Mouse (Mus musculus) forebrain, postnatal 0 days (tissue): ENCODE measurements around the gene Aff4. TPM values are rescaled to one million over a fixed set of nuclear protein-coding genes. Genes with fewer than 3 reads are reported as not detected.

Experiments
- ATAC-seq: fragments of 200-750 bp; cut with Nextera tagmentation; 2 replicates; pipeline ENCODE4 v1.8.0; 2017; ENCODE audit warnings: mild to moderate bottlenecking, moderate library complexity
- DNase-seq: peaks from one replicate; pipeline ENCODE4 v3.0.0-alpha.2; 2015
- H3K27ac ChIP-seq: fragments of 300-500 bp; sonication (generic); 2 replicates; pipeline ENCODE4 v1.5.1; 2014; ENCODE audit warnings: low read depth, mild to moderate bottlenecking, antibody characterized with exemption, low read length, moderate library complexity, mixed read lengths
- H3K27me3 ChIP-seq: fragments of 300-500 bp; sonication (generic); 2 replicates; pipeline ENCODE4 v1.6.1; 2014; ENCODE audit warnings: mild to moderate bottlenecking, low read length, mixed read lengths; ENCODE audit not compliant: insufficient read depth
- H3K36me3 ChIP-seq: fragments of 300-500 bp; sonication (generic); 2 replicates; pipeline ENCODE4 v1.6.1; 2014; ENCODE audit warnings: mild to moderate bottlenecking, moderate library complexity; ENCODE audit not compliant: insufficient read depth
- H3K4me1 ChIP-seq: fragments of 300-500 bp; sonication (generic); 2 replicates; pipeline ENCODE4 v1.6.1; 2014; ENCODE audit warnings: antibody characterized with exemption; ENCODE audit not compliant: insufficient read depth
- H3K4me2 ChIP-seq: fragments of 300-500 bp; sonication (generic); 2 replicates; pipeline ENCODE4 v1.6.1; 2014; ENCODE audit warnings: low read depth, mild to moderate bottlenecking, moderate library complexity
- H3K4me3 ChIP-seq: fragments of 300-500 bp; sonication (generic); 2 replicates; pipeline ENCODE4 v1.5.1; 2014; ENCODE audit warnings: low read depth, low read length, mixed read lengths
- H3K9ac ChIP-seq: fragments of 300-500 bp; sonication (generic); 2 replicates; pipeline ENCODE4 v1.6.1; 2014; ENCODE audit warnings: mild to moderate bottlenecking
- H3K9me3 ChIP-seq: fragments of 300-500 bp; sonication (generic); 2 replicates; pipeline ENCODE4 v1.6.1; 2016; ENCODE audit warnings: low read length
- CTCF ChIP-seq: sonication (generic); IDR thresholded peaks from 2 replicates; pipeline ENCODE4 v1.5.1; 2016; ENCODE audit warnings: antibody characterized with exemption, control low read depth, low read depth
- WGBS: fragments of 180-500 bp; shearing (Covaris S2); extraction: QIAGEN DNeasy Blood & Tissue Kit; methylation state at CpG from one replicate; pipeline ENCODE4 v1.1.7; 2014; 5-methylcytosine and 5-hydroxymethylcytosine counted together
- polyA plus RNA-seq: library from polyadenylated mRNA; unstranded; fragments of >200 nt; fragmentation: Nextera tagmentation; extraction: Ambion mirVana; gene quantifications from 2 replicates; pipeline ENCODE4 v1.2.1, GENCODE M21; 2015
- total RNA-seq: library from RNA; depleted of rRNA; stranded (reverse); fragments of >200 nt; gene quantifications from 2 replicates; pipeline ENCODE4 v1.2.3, GENCODE M21; 2014; rRNA removed

Aff4 gene
- total RNA-seq (110 and 147 TPM in 2 replicates), polyA plus RNA-seq (67.0 and 98.5 TPM in 2 replicates)

DNA sequence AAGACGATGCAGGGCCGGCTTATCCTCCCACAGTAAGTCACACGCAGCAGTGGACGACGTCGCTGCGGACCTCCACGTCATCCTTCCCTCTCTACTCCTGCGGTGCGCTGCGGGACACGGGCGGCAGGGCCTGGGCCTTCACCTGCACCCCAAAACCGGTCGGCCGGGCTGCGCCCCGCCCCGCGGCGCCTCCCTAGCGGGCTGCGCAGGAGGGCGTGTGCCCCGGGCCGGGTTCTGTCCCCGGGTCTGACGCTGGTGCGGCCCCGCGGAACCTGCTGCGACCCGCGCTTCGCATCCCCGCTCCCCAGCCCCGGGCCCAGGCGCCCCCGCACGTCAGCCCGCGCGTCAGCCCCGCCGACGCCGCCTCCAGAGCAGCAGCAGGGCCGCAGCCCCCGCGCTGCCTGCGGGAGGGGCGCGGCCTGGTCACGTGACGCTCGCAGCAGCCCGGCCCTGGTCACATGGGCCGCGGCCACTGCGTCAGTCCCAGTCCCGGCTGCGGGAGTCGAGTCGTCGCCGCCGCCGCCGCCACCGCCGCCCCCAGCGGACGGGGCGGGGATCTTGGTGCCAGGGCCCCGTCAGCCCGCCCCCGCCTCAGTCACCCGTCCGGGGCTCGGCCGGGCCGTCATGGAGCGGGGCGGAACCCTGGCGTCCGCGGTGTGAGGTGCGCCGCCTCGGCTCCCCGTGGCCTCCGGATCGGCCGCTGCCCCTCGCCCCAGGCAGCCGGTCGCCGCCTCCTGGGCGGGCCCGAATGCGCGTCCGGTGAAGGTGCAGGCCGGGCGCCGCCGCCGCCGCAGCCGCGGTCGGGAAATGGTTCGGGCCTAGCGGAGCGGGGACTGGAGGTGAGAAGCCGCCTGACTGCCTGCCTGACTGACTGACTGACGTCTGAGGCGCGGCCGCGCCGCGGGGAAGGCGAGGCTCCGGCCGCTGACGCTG lies at the start of gene Aff4:
TSS of gene Aff4 (plus strand) at position 543 of the 933 bp plus-strand sequence.
- DNase-seq (peak; percentile 96), ATAC-seq (peak; percentile 96)
- peak within 1 kb of the TSS; percentile 99 for H3K27ac ChIP-seq
- H3K4me3 ChIP-seq = peak within 1 kb of the TSS; percentile 98
- TF ChIP-seq CTCF = peak; percentile 1; the same call in 1 of the 2 replicates
- H3K9me3 ChIP-seq = no peaks in the 10 kb centered on the region
- no peaks in the 10 kb centered on the region for H3K36me3 ChIP-seq
- 2% methylated on average over 103 of the region's 127 CpGs for WGBS
- peaks cover 7% of the 10 kb centered on the region; the same call in 1 of the 2 replicates for H3K4me1 ChIP-seq
- no peaks in the 10 kb centered on the region for H3K27me3 ChIP-seq
- peak within 1 kb of the TSS; percentile 60 for H3K4me2 ChIP-seq
- H3K9ac ChIP-seq = peak within 1 kb of the TSS; percentile 100

DNA sequence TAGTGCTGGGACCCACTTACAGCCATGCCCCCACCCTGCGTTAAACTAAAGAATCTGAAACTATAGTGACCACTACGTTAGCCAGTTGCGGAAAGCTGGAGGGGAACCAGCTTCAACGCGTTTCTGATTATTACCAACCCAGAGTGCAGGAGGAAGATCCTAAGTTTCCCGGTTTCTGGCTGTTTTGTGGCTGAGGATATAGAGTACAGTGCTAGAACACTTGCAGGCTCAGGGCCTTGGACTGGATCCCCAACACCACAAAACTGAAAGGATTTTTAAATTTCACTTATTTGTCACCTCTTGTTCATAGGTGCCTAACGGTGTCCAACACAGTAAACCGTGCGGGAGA lies 49.5 kb upstream of the Aff4 start:
- Histone ChIP-seq H3K9ac (peak overlapping the region; percentile 56), H3K36me3 (no peaks in the 10 kb centered on the region), H3K4me2 (peak overlapping the region; percentile 65), H3K4me3 (peak overlapping the region; percentile 98), H3K27me3 (no peaks in the 10 kb centered on the region), H3K9me3 (no peaks in the 10 kb centered on the region), H3K4me1 (peaks cover 13% of the 10 kb centered on the region; the same call in 1 of the 2 replicates), H3K27ac (peak overlapping the region; percentile 97)
- whole genome bisulfite sequencing = 55% methylated on average over 9 of the region's 9 CpGs
- no peak for TF ChIP-seq CTCF
- ATAC-seq (no peak), DNase-seq (no peak)

DNA sequence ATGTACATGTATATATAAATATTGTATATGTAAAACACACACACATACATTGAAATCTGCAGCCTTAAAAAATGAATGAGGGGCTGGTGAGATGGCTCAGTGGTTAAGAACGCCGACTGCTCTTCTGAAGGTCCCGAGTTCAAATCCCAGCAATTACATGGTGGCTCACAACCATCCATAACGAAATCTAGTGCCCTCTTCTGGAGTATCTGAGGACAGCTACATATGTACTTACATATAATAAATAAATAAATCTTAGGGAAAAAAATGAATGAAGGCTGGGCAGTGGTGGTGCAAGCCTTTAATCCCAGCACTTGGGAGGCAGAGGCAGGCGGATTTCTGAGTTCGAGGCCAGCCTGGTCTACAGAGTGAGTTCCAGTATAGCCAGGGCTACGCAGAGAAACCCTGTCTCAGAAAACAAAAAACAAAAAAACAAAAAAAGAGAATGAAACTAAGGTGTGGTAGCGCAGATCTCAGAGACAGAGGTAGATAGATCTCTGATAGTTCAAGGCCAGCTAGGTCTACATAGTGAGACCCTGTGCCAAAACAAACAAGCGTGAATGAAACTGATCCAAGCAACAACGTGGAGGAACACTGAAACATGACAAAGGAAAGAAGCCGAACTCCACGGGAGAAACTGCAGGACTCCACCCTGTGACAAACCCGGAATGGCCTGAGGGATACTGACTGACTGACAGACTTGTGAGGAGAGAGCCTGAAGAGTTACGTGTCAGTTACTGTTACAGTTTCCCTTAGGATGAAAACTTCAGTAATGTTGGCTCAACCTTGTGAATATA lies 46.4 kb upstream of the Aff4 start:
- Histone ChIP-seq H3K9me3 (no peaks in the 10 kb centered on the region), H3K36me3 (no peaks in the 10 kb centered on the region), H3K4me3 (no peak overlapping the region), H3K4me2 (no peak overlapping the region), H3K27me3 (no peaks in the 10 kb centered on the region), H3K4me1 (peaks cover 7% of the 10 kb centered on the region; the same call in 1 of the 2 replicates), H3K9ac (no peak overlapping the region), H3K27ac (no peak overlapping the region)
- WGBS = 87% methylated on average over 14 of the region's 14 CpGs
- DNase-seq (no peak), ATAC-seq (no peak)
- no peak for TF ChIP-seq CTCF

DNA sequence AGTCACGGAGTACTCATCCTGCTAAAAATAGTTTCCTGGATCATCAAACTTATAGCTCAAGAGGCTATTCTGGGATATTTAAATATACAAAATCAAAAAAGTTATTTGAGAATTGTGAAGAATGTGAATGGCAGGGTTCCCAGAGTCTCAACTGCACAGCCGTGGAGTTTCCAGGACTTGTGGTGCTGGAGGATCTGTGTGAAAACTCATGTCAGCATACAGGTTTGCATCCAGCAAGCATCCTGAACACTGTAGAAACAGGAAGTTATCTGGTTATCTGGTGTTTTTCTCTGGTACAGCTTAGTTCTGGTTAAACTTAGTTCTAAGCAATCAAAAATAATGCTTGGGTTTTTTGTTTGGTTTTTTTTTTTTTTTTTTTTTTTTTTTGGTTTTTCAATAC lies 43.7 kb upstream of the Aff4 start:
- no peaks in the 10 kb centered on the region for H3K36me3 ChIP-seq
- peak; percentile 27 for DNase-seq
- no peak for TF ChIP-seq CTCF
- no peak for ATAC-seq
- no peak overlapping the region for H3K9ac ChIP-seq
- H3K9me3 ChIP-seq = no peaks in the 10 kb centered on the region
- no peaks in the 10 kb centered on the region for H3K4me1 ChIP-seq
- H3K4me3 ChIP-seq = no peak overlapping the region
- H3K27ac ChIP-seq = no peak overlapping the region
- 80% methylated on average over 2 of the region's 2 CpGs for WGBS
- no peak overlapping the region for H3K4me2 ChIP-seq
- no peaks in the 10 kb centered on the region for H3K27me3 ChIP-seq

DNA sequence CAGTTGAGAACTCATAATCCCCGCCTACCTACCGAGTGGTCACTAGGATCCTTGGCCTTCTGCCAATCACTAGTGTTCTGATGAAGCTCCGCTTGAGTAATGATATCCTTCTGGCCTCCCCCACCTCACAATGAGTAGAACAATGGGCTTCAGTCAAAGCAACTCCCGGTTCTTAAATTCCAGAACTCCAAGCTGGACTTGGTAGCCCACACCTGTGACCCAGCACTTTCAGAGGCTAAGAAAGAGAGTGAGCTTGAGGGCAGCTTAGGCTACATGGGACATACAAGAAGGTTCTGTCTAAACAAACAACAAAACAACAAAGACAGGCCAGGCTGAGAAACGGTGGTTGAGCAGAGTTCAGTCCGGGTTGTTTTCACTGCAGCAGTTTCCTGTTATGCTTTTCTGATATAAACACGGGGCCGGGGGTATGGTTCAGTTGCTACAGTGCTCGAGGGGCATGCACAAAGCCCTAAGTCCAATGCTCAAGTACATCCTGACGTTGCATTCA lies 43.0 kb upstream of the Aff4 start:
- Histone ChIP-seq H3K4me1 (no peaks in the 10 kb centered on the region), H3K27me3 (no peaks in the 10 kb centered on the region), H3K27ac (no peak overlapping the region), H3K9ac (no peak overlapping the region), H3K9me3 (no peaks in the 10 kb centered on the region), H3K4me2 (no peak overlapping the region), H3K36me3 (no peaks in the 10 kb centered on the region), H3K4me3 (no peak overlapping the region)
- ATAC-seq (no peak), DNase-seq (no peak)
- no peak for TF ChIP-seq CTCF
- WGBS = 69% methylated on average over 10 of the region's 10 CpGs

DNA sequence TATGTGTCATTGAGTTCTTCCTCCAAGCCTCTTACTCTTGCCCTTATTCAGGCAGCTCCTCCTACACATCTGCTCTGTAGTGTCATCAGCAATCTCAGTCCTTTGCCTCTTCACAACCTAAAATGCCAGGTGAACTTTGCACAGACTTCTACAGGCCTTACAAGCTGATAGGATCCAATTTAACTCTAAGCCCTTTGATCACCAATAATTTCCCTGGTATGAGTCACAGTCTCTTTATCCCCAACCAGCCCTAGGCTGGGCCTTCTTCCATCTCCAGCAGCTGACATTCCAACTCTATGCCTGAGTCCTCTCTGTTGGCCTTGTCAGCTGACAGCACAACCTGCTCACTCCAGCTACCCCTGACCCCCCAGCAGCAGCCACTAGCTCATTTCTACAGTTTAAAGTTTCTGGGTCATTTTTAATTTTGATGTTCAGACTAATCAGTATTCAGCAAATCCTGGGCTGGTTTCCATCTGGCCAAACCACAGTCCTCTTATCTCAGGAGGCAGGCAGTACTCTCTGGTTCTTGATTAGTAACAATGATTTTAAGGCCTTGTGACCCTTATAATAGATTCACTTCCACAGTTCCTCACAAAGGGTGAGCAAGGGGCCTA lies 42.3 kb upstream of the Aff4 start:
- H3K4me3 ChIP-seq = no peak overlapping the region
- no peak overlapping the region for H3K9ac ChIP-seq
- no peak for TF ChIP-seq CTCF

More for the DNA sequence above, 42.3 kb upstream of the Aff4 start:
- Histone ChIP-seq H3K27me3 (no peaks in the 10 kb centered on the region), H3K4me1 (no peaks in the 10 kb centered on the region), H3K9me3 (no peaks in the 10 kb centered on the region), H3K27ac (no peak overlapping the region), H3K36me3 (no peaks in the 10 kb centered on the region), H3K4me2 (no peak overlapping the region)
- ATAC-seq = no peak
- DNase-seq = no peak
